Mouse (Mus musculus) cortical plate, adult 2 months (tissue): Measurements from ENCODE around the gene Olfr214. TPM values are rescaled to one million over a fixed set of nuclear protein-coding genes. Genes with fewer than 3 reads are reported as not detected.
"Not testable (repeated sequence)": the region's sequence is repeated elsewhere in the genome, so short reads cannot be mapped to it uniquely, and the experiment has no call there.

Experiments
- H3K27ac ChIP-seq: fragments of 200-500 bp; 2 replicates; pipeline ENCODE4 v1.5.1; 2012; ENCODE audit warnings: low read length, control low read depth, inconsistent platforms; ENCODE audit not compliant: insufficient read depth
- H3K4me1 ChIP-seq: fragments of 200-500 bp; 2 replicates; pipeline ENCODE4 v1.6.1; 2011; ENCODE audit warnings: low read length; ENCODE audit not compliant: control insufficient read depth, insufficient read depth
- H3K4me3 ChIP-seq: fragments of 200-500 bp; 2 replicates; pipeline ENCODE4 v1.5.1; 2011; ENCODE audit warnings: mild to moderate bottlenecking, low read length, control low read depth; ENCODE audit not compliant: insufficient read depth
- CTCF ChIP-seq: fragments of 200-500 bp; IDR thresholded peaks from 2 replicates; pipeline ENCODE4 v1.5.1; 2011; ENCODE audit warnings: mild to moderate bottlenecking, control low read depth, low read length; ENCODE audit not compliant: insufficient read depth; ENCODE audit errors: extremely low read depth
- POLR2A ChIP-seq: fragments of 200-500 bp; IDR thresholded peaks from 2 replicates; pipeline ENCODE4 v1.6.1; 2011; ENCODE audit warnings: mild to moderate bottlenecking, low read length, control low read depth; ENCODE audit not compliant: insufficient read depth; ENCODE audit errors: extremely low read depth
- polyA plus RNA-seq: library from polyadenylated mRNA; depleted of rRNA; stranded (reverse); fragments of >200 nt; gene quantifications from 2 replicates; pipeline ENCODE4 v1.2.3, GENCODE M21; 2012; rRNA removed

Olfr214 gene
- not detected in 2 replicates for polyA plus RNA-seq

DNA sequence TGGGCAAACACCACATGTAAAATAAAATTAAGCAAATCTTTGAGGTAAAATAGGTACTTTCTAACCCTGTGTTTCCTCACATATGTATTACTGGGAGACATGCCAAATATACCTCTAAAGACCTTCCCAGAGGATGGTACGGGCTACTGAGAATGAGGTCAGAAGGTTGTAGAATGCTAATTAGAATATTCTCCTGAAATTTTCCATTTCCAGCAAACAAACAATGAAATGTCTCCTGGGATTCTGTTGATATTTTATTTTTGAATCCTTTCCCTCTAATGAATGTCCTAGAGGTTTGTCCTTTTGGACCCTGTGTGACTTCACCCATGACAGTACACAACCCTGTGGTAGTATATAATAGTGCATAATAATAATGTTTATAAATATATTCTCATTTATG, at the start of gene Olfr214:
TSS of gene Olfr214 (plus strand) at position 301 of the 400 bp plus-strand sequence.
- Histone ChIP-seq H3K4me3 (no peak within 1 kb of the TSS), H3K4me1 (no peaks in the 10 kb centered on the region), H3K27ac (no peak within 1 kb of the TSS)
- TF ChIP-seq CTCF (no peak), POLR2A (no peak)

GRCm38 (mm10) chr6:116506302-116507003, 47.6 kb upstream of the Olfr214 start, which contains the start of gene Olfr212:
Gene Olfr212, plus strand, starts transcription at chr6:116506516.
- H3K4me3 ChIP-seq, H3K27ac ChIP-seq, H3K4me1 ChIP-seq: not testable (repeated sequence)

DNA sequence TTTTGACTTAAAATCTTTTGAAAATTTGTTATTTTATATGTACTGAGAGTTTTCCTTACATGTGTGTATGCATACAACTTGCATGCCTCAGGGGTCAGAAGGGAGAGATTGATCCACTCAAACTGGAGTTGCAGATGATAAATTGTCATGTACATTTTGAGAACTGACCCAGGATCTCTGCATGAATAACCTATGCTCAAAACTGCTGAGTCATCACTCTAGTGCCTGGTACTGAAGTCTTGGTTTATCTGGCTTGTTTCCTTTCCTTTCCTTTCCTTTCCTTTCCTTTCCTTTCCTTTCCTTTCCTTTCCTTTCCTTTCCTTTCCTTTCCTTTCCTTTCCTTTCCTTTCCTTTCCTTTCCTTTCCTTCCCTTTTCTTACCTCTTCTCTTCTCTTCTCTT, 39.2 kb upstream of the Olfr214 start:
- no peak overlapping the region for H3K27ac ChIP-seq
- no peak for TF ChIP-seq CTCF
- TF ChIP-seq POLR2A: no peak
- no peak overlapping the region for H3K4me3 ChIP-seq
- no peaks in the 10 kb centered on the region for H3K4me1 ChIP-seq

- Histone ChIP-seq H3K27ac (no peak within 1 kb of the TSS), H3K4me1 (no peaks in the 10 kb centered on the region), H3K4me3 (no peak within 1 kb of the TSS)
- TF ChIP-seq POLR2A (no peak), CTCF (no peak)
These were observed 15.9 kb upstream of the Olfr214 start, which contains the start of gene Olfr213 for GRCm38 (mm10) chr6:116538156-116538555. Gene Olfr213, plus strand, starts transcription at chr6:116538456.

DNA sequence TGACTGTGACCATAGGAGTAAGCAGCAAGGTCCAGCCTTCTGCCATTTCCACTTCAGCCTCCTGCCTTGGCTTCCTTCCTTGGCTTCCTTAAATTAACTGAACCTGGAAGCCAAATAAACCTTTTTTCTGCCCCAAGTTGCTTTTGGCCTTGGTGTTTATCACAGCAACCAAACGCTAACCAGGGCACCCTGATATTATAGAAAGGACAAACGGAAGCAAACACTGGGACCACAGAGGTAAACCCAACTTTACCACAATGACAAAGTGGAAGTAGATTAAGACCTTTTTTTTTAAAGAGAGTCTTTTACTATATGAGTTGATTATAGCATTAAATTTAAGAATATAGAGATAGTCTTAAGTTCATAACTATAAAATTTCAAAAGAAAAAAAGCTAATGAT, 11.5 kb upstream of the Olfr214 start:
- Histone ChIP-seq H3K27ac (no peak overlapping the region), H3K4me3 (no peak overlapping the region), H3K4me1 (no peaks in the 10 kb centered on the region)
- TF ChIP-seq CTCF (no peak), POLR2A (no peak)

DNA sequence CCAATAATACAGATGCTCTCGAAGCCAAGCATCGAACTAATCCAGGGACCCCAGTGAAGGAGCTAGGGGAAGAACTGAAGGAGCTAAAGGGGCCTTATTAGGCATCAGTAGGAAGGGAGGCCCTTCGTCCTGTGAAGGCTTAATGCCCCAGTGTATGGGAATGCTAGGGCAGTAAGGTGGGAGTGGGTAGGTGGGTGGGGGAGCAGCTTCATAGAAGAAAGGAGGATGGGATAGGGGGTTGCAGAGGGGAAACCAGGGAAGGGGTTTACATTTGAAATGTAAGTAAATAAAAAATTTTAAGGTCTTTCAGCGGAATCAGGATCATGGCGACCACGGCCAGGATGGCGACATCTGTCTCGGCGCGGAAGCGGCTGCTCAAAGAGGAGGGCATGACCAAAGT, 3.2 kb upstream of the Olfr214 start, which contains the start of gene Gm5580:
TSS of gene Gm5580 (plus strand) at position 301 of the 400 bp plus-strand sequence.
- H3K4me1 ChIP-seq, H3K4me3 ChIP-seq, H3K27ac ChIP-seq: not testable (repeated sequence)

GRCm38 (mm10) chr6:116554952-116555351, 917 bp downstream of the Olfr214 start:
- Histone ChIP-seq H3K27ac (no peak overlapping the region), H3K4me1 (no peaks in the 10 kb centered on the region), H3K4me3 (no peak overlapping the region)
- no peak for TF ChIP-seq CTCF
- TF ChIP-seq POLR2A: no peak

DNA sequence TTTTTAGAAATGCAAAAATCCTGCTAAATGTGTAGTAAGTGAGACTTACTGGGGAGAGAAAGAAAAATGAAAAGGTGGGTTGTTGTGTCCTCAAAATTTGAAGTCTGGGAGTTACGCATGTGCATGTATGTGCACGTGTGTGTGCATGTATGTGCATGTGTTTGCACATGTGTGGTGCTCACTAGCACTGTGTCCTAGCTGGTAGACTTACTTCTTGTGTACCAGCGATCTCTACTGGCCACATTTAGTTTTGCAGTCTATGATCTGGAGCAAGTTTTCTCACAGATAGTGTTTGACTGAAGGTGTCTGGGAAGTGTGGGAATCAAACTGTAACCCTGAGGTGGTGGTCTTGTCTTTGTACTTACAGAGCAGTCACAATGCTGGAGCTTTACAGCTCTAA, 15.8 kb downstream of the Olfr214 start:
- Histone ChIP-seq H3K27ac (no peak overlapping the region), H3K4me1 (no peaks in the 10 kb centered on the region), H3K4me3 (no peak overlapping the region)
- TF ChIP-seq POLR2A (no peak), CTCF (peak; percentile 53)

DNA sequence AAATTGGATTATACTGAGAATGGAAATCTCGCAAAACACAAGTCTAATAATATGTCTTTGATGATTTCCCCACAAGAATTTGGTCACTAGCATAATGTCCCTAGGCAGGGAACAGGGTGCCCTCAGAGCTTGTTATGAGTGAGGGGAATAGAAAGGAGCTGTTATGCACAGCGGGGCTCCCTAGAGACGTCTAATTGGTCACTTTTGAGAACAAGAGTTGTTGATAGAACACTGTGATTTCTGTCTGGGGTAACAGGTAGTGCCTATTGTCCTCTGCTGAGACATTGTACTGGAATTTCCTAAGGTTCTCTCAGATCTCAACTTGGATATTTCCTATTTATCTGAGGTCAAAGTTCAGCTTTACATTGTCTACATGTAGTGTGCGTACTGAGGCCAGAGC, 30.1 kb downstream of the Olfr214 start, which contains the start of gene Olfr215:
TSS of gene Olfr215 (minus strand) at position 101 of the 400 bp plus-strand sequence.
- Histone ChIP-seq H3K27ac (no peak within 1 kb of the TSS), H3K4me1 (no peaks in the 10 kb centered on the region), H3K4me3 (no peak within 1 kb of the TSS)
- TF ChIP-seq POLR2A: no peak
- TF ChIP-seq CTCF: no peak

DNA sequence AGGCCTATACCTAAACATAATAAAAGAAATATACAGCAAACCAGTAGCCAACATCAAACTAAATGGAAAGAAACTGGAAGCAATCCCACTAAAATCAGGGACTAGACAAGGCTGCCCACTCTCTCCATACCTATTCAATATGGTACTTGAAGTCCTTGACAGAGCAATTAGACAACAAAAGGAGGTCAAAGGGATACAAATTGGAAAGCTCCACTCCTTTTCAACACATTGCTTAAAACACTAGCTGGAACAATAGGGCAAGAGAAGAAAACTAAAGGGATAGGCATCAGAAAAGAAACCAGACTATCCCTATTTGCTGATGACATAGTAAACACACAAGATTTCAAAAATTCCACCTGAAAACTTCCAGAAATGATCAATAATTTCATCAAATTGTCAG, 46.9 kb downstream of the Olfr214 start:
- not testable (repeated sequence) for H3K4me1 ChIP-seq, H3K4me3 ChIP-seq, H3K27ac ChIP-seq
